16 mouse cellular contexts compared by ENCODE assay signal in genomic region chr12:53752281-53753072, GRCm38 (mm10).
DNase-seq lines count a peak whose midpoint lies in the region; ATAC-seq and TF ChIP-seq lines count a peak whose summit lies in the region.
"Had no signal": no experiment of that assay in that cellular context is flagged by ENCODE, and none has a peak within 500 bp of the region (broad histone marks: within the 10 kb centered on the region; RNA-seq: fewer than 3 reads in every experiment).

No protein-coding gene starts in this region.

- no peak for DNase-seq in heart, embryonic 10.5 days (ENCODE audit: low spot score)
- no peak for DNase-seq in layer of hippocampus, adult 2 months (ENCODE audit: low spot score in 2 of 2)
- DNase-seq in layer of hippocampus, postnatal 10 days (ENCODE audit: low spot score in 2 of 2): no peak
- peak; percentile 34 for DNase-seq in MN1 (ENCODE audit: low spot score)
- DNase-seq in cerebellum, postnatal 14 days: no peak
- DNase-seq: adrenal gland, postnatal 25 days; liver; lung, adult 18-20 months; right cerebral cortex, postnatal 4 days; thymus, postnatal 14 days had no signal

- no peak for TF ChIP-seq CTCF in layer of hippocampus, adult 2 months (conservative IDR thresholded peaks at IDR 0.05)
- no peak for TF ChIP-seq CTCF in cortical plate, adult 2 months (IDR thresholded peaks at IDR 0.05; ENCODE audit: extremely low read depth, insufficient read depth, low read length)

- no peak overlapping the region for H3K4me3 ChIP-seq in heart, embryonic 11.5 days (ENCODE audit: low read depth, low read length)
- H3K4me3 ChIP-seq in heart, embryonic 10.5 days: no peak overlapping the region
- H3K4me3 ChIP-seq in layer of hippocampus, adult 2 months: no peak overlapping the region
- H3K4me3 ChIP-seq in cortical plate, adult 2 months (ENCODE audit: insufficient read depth, low read length): no peak overlapping the region
- H3K4me3 ChIP-seq: embryonic facial prominence, embryonic 13.5 days; forebrain, embryonic 13.5 days; kidney, embryonic 15.5 days had no signal

- no peaks in the 10 kb centered on the region for H3K36me3 ChIP-seq in heart, embryonic 11.5 days (ENCODE audit: control insufficient read depth, insufficient read depth, low read length)
- no peaks in the 10 kb centered on the region for H3K36me3 ChIP-seq in heart, embryonic 10.5 days
- H3K36me3 ChIP-seq: embryonic facial prominence, embryonic 13.5 days; kidney, embryonic 15.5 days had no signal

- 60% methylated on average over 13 of the region's 13 CpGs for WGBS in heart, embryonic 11.5 days (ENCODE audit: insufficient replicate concordance)
- WGBS in heart, embryonic 10.5 days: 66% methylated on average over 13 of the region's 13 CpGs

- 0 out of 2 replicates have a peak overlapping the region, but pooled peaks have one; percentile 37 for H3K4me2 ChIP-seq in heart, embryonic 11.5 days
- H3K4me2 ChIP-seq: embryonic facial prominence, embryonic 13.5 days had no signal

- no peak overlapping the region for H3K9ac ChIP-seq in heart, embryonic 11.5 days (ENCODE audit: low read depth, low read length)
- H3K9ac ChIP-seq: embryonic facial prominence, embryonic 13.5 days; forebrain, embryonic 13.5 days; kidney, embryonic 15.5 days had no signal

- no peak overlapping the region for H3K27ac ChIP-seq in heart, embryonic 11.5 days (ENCODE audit: low read depth, low read length)
- no peak overlapping the region for H3K27ac ChIP-seq in heart, embryonic 10.5 days
- peak overlapping the region; percentile 75 for H3K27ac ChIP-seq in layer of hippocampus, adult 2 months
- H3K27ac ChIP-seq in cortical plate, adult 2 months (ENCODE audit: insufficient read depth, low read length): peak overlapping the region; percentile 50; the same call in 1 of the 2 replicates
- H3K27ac ChIP-seq: embryonic facial prominence, embryonic 13.5 days; forebrain, embryonic 13.5 days; kidney, embryonic 15.5 days had no signal

- 0 out of 2 replicates have a peak, but pooled peaks cover 2% of the 10 kb centered on the region for H3K4me1 ChIP-seq in heart, embryonic 11.5 days (ENCODE audit: control insufficient read depth, insufficient read depth, low read length)
- peaks cover 6% of the 10 kb centered on the region; the same call in 1 of the 2 replicates for H3K4me1 ChIP-seq in heart, embryonic 10.5 days
- H3K4me1 ChIP-seq in cortical plate, adult 2 months (ENCODE audit: control insufficient read depth, insufficient read depth, low read length): peaks cover 4% of the 10 kb centered on the region

- H3K27me3 ChIP-seq in heart, embryonic 11.5 days (ENCODE audit: control insufficient read depth, insufficient read depth, low read length): no peaks in the 10 kb centered on the region
- H3K27me3 ChIP-seq in heart, embryonic 10.5 days (ENCODE audit: insufficient read depth, poor library complexity, severe bottlenecking): no peaks in the 10 kb centered on the region
- H3K27me3 ChIP-seq: embryonic facial prominence, embryonic 13.5 days had no signal

- no peaks in the 10 kb centered on the region for H3K9me3 ChIP-seq in heart, embryonic 11.5 days (replicated peaks; ENCODE audit: control insufficient read depth, low read length)
- no peaks in the 10 kb centered on the region for H3K9me3 ChIP-seq in heart, embryonic 10.5 days
- H3K9me3 ChIP-seq: embryonic facial prominence, embryonic 13.5 days; forebrain, embryonic 13.5 days; kidney, embryonic 15.5 days had no signal

- no peak for ATAC-seq in heart, embryonic 11.5 days (replicated peaks; ENCODE audit: insufficient number of reproducible peaks, low FRiP score, low TSS enrichment)
- no peak for ATAC-seq in megakaryocyte progenitor cell, adult 5-6 weeks (replicated peaks; ENCODE audit: poor library complexity)

- TF ChIP-seq POLR2A in cortical plate, adult 2 months (IDR thresholded peaks at IDR 0.05; ENCODE audit: extremely low read depth, insufficient read depth, low read length): no peak

Comparison
In these comparisons a context has a peak if more than half of its experiments do, and no peak if none do; other contexts are left out.
1. H3K27ac ChIP-seq: peak in layer of hippocampus, adult 2 months (single experiment) and cortical plate, adult 2 months (single experiment); none in heart, embryonic 11.5 days (single experiment) and heart, embryonic 10.5 days (single experiment).